Mouse (Mus musculus) erythroblast, embryonic 14.5 days (primary cell): ENCODE data around the gene Gorab.

Experiments
- GATA1 ChIP-seq: IDR thresholded peaks from 2 replicates; pipeline ENCODE4 v1.6.1; 2012; ENCODE audit warnings: low read length, inconsistent platforms, mixed read lengths
- TAL1 ChIP-seq: IDR thresholded peaks from 3 replicates; pipeline ENCODE4 v1.6.1; 2012; ENCODE audit warnings: low read length, inconsistent platforms, mixed read lengths

DNA sequence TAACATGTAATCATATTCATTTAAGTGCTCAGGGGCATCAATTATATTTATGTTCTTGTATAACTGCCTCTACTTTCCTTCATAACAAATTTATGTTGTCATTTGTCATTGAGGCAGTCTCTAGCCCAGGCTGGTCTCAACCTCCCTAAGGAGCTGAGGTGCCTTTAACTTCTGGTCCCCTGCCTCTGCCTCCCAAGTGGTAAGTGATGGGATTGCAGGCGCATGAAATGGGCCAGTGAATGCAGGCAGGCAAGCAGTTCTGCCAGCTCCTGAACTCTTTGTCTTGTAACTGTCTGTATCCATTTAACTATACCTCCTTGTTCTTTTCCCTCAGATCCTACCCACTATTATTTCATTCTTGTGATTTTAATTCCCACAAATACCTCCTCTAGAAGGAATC is 58.5 kb downstream of the Gorab start:
- no peak for TF ChIP-seq TAL1
- TF ChIP-seq GATA1: no peak
